Mouse (Mus musculus): ENCODE data around the gene Utp18. TPM values are rescaled to one million over a fixed set of nuclear protein-coding genes. Genes with fewer than 3 reads are reported as not detected.

Utp18 gene
- total and polyA plus RNA-seq, 3 experiments: 63.4 to 111 TPM; not detected in 1

GRCm38 (mm10) chr11:93887080-93887447 is 1.5 kb upstream of the Utp18 start (continued):
- TF ChIP-seq MEF2A (IDR thresholded peaks at IDR 0.05; ENCODE audit: extremely low read depth, insufficient replicate concordance, low read depth, low read length, poor library complexity, severe bottlenecking) (no peak), GABPA (IDR thresholded peaks at IDR 0.05; ENCODE audit: low read depth, low read length) (no peak), ETS1 (IDR thresholded peaks at IDR 0.05; ENCODE audit: low read depth, low read length) (no peak)

GRCm38 (mm10) chr11:93886411-93887079 is 979 bp upstream of the Utp18 start:
- no peaks in the 10 kb centered on the region for H3K9me3 ChIP-seq (replicated peaks; ENCODE audit: insufficient read depth, low read length)
- H3K79me2 ChIP-seq (ENCODE audit: control insufficient read depth, insufficient read depth, low read length, poor library complexity): peaks cover 59% of the 10 kb centered on the region
- peak overlapping the region; percentile 94 for H3K27ac ChIP-seq (ENCODE audit: control insufficient read depth, low read depth, low read length)
- H3K27me3 ChIP-seq (ENCODE audit: control insufficient read depth in 1 of 2, insufficient read depth in 2 of 2, low read length in 2 of 2): no peaks in the 10 kb centered on the region
- H3K36me3 ChIP-seq (ENCODE audit: control insufficient read depth in 1 of 2, insufficient read depth in 2 of 2, low read length in 2 of 2): peaks cover 28 to 35% of the 10 kb centered on the region in 2 experiments
- peak; percentile 90 for DNase-seq (ENCODE audit: low read depth, low spot score)
- peak overlapping the region; percentile 87 to 89 for H3K4me3 ChIP-seq (ENCODE audit: control insufficient read depth in 1 of 2, insufficient read depth in 1 of 2, low read depth in 2 of 2, low read length in 2 of 2)
- TF ChIP-seq JUND (IDR thresholded peaks at IDR 0.05; ENCODE audit: low read depth, low read length): no peak
- peak; percentile 80 for TF ChIP-seq MAZ (IDR thresholded peaks at IDR 0.05; ENCODE audit: low read depth, low read length)
- TF ChIP-seq ZC3H11A (IDR thresholded peaks at IDR 0.05; ENCODE audit: low read depth, low read length): no peak
- no peak for TF ChIP-seq GABPA (IDR thresholded peaks at IDR 0.05; ENCODE audit: low read depth, low read length)
- peak; percentile 27 to 80; a peak in 3 of 4 replicates for TF ChIP-seq EP300 (IDR thresholded peaks at IDR 0.05; ENCODE audit: low read depth in 1 of 2, low read length in 2 of 2)
- TF ChIP-seq NELFE (IDR thresholded peaks at IDR 0.05; ENCODE audit: low read depth, low read length): peak; percentile 31; the same call in 1 of the 2 replicates
- TF ChIP-seq MXI1 (IDR thresholded peaks at IDR 0.05; ENCODE audit: low read depth, low read length): peak; percentile 100
- TF ChIP-seq TCF12 (IDR thresholded peaks at IDR 0.05; ENCODE audit: low read depth, low read length): peak; percentile 30; the same call in 1 of the 2 replicates
- TF ChIP-seq ETS1 (IDR thresholded peaks at IDR 0.05; ENCODE audit: low read depth, low read length): peak; percentile 39; the same call in 1 of the 2 replicates
- no peak for TF ChIP-seq USF2 (IDR thresholded peaks at IDR 0.05; ENCODE audit: borderline replicate concordance in 1 of 2, insufficient read depth in 1 of 2, low read depth in 1 of 2, low read length in 2 of 2)
- 0 out of 2 replicates have a peak, but pooled peaks have one; percentile 12 for TF ChIP-seq GATA1 (IDR thresholded peaks at IDR 0.05; ENCODE audit: low read depth, low read length)
- TF ChIP-seq ZNF384 (IDR thresholded peaks at IDR 0.05; ENCODE audit: low read depth, low read length): peak; percentile 82
- no peak for TF ChIP-seq CTCF (IDR thresholded peaks at IDR 0.05 in 2 of 3, conservative IDR thresholded peaks at IDR 0.05 in 1 of 3; ENCODE audit: control insufficient read depth in 1 of 3, insufficient read depth in 1 of 3, low read depth in 2 of 3, low read length in 3 of 3, poor library complexity in 1 of 3, severe bottlenecking in 1 of 3)
- no peak for TF ChIP-seq ZKSCAN1 (IDR thresholded peaks at IDR 0.05; ENCODE audit: low read depth, low read length)
- TF ChIP-seq SIN3A (IDR thresholded peaks at IDR 0.05; ENCODE audit: low read length): peak; percentile 99
- TF ChIP-seq HCFC1 (IDR thresholded peaks at IDR 0.05; ENCODE audit: low read depth, low read length): peak; percentile 61
- peak; percentile 78 for TF ChIP-seq USF1 (IDR thresholded peaks at IDR 0.05; ENCODE audit: low read depth, low read length)
- peak; percentile 98 for TF ChIP-seq MAX (IDR thresholded peaks at IDR 0.05; ENCODE audit: low read length)
- TF ChIP-seq BHLHE40 (IDR thresholded peaks at IDR 0.05; ENCODE audit: borderline replicate concordance, low read depth, low read length): peak; percentile 96
- TF ChIP-seq MYC (IDR thresholded peaks at IDR 0.05; ENCODE audit: low read depth, low read length): peak; percentile 89
- TF ChIP-seq POLR2A (IDR thresholded peaks at IDR 0.05; ENCODE audit: control insufficient read depth in 1 of 2, insufficient read depth in 1 of 2, low read depth in 1 of 2, low read length in 2 of 2, poor library complexity in 1 of 2): peak in 1 of 2 experiments; percentile 49; a peak in 1 of 4 replicates
- peak; percentile 45; the same call in 1 of the 2 replicates for TF ChIP-seq RCOR1 (IDR thresholded peaks at IDR 0.05; ENCODE audit: low read depth, low read length)
- TF ChIP-seq CHD2 (IDR thresholded peaks at IDR 0.05; ENCODE audit: low read length): peak; percentile 88
- TF ChIP-seq MYB (IDR thresholded peaks at IDR 0.05; ENCODE audit: low read depth, low read length): peak; percentile 96
- peaks cover 9 to 13% of the 10 kb centered on the region in 2 experiments for H3K4me1 ChIP-seq (ENCODE audit: control insufficient read depth in 1 of 2, insufficient read depth in 2 of 2, low read length in 2 of 2)
- H3K9ac ChIP-seq (ENCODE audit: control insufficient read depth, low read depth, low read length, poor library complexity, severe bottlenecking): peak overlapping the region; percentile 98
